Mouse (Mus musculus) myocyte (in vitro differentiated cells): ENCODE results near the gene Synj2.
A peak's percentile ranks its signal among the peaks of the same experiment; 100 is the strongest.

Experiments used
- CEBPB ChIP-seq: IDR thresholded peaks from 2 replicates; pipeline ENCODE4 v1.6.1; 2011; ENCODE audit warnings: mild to moderate bottlenecking, moderate library complexity; ENCODE audit not compliant: poor library complexity, insufficient read depth, severe bottlenecking
- E2F4 ChIP-seq: IDR thresholded peaks from one replicate; pipeline ENCODE4 v1.6.1; 2011; ENCODE audit warnings: mild to moderate bottlenecking, control low read depth, moderate library complexity; ENCODE audit not compliant: insufficient read depth
- MAX ChIP-seq: IDR thresholded peaks from one replicate; pipeline ENCODE4 v1.6.1; 2011; ENCODE audit warnings: low read depth, mild to moderate bottlenecking, control low read depth
- MYOD1 ChIP-seq, 3 experiments: IDR thresholded peaks; one replicate each; pipeline ENCODE4 v1.6.1; 2011; ENCODE audit warnings: control low read depth in 2 of 3, low read depth in 2 of 3, mild to moderate bottlenecking in 2 of 3, moderate library complexity in 1 of 3; ENCODE audit not compliant: insufficient read length in 2 of 3, control insufficient read depth in 1 of 3
- POLR2A ChIP-seq: IDR thresholded peaks from one replicate; pipeline ENCODE4 v1.6.1; 2011; ENCODE audit warnings: low read depth, mild to moderate bottlenecking, control low read depth, moderate library complexity; ENCODE audit not compliant: insufficient read length
- REST ChIP-seq: IDR thresholded peaks from one replicate; pipeline ENCODE4 v1.6.1; 2011; ENCODE audit warnings: mild to moderate bottlenecking, control low read depth, moderate library complexity; ENCODE audit not compliant: insufficient read depth, insufficient read length
- SRF ChIP-seq: IDR thresholded peaks from one replicate; pipeline ENCODE4 v1.6.1; 2011; ENCODE audit warnings: low read depth; ENCODE audit not compliant: control insufficient read depth, insufficient read length
- TCF12 ChIP-seq: IDR thresholded peaks from one replicate; pipeline ENCODE4 v1.6.1; 2011; ENCODE audit warnings: mild to moderate bottlenecking, control low read depth; ENCODE audit not compliant: poor library complexity, insufficient read depth, severe bottlenecking
- USF1 ChIP-seq: IDR thresholded peaks from one replicate; pipeline ENCODE4 v1.6.1; 2011; ENCODE audit warnings: low read depth, mild to moderate bottlenecking, control low read depth, moderate library complexity

DNA sequence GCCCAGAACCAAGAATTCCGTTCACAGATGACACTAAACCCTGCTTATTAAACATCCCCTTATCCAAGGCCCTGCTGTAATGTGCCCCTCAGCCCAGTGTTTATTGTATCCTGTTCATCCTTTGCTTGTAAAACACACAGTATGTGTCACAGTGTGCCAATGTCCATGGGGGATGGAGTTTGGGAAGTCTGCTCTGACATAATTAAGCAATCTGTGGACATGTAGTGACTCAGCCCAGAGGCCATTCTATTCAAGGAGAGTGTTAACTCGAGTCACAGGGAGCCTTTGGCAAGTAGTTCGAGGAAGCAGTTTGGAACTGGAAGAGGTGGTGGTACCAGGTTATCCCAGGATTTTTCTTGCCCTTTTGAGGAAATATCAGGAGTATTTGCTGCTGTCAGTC is 16.0 kb downstream of the Synj2 start:
- no peak for TF ChIP-seq TCF12
- TF ChIP-seq POLR2A: no peak
- TF ChIP-seq MAX: no peak
- TF ChIP-seq USF1: no peak
- TF ChIP-seq MYOD1 (IDR thresholded peaks at IDR 0.05; ENCODE audit: control insufficient read depth in 1 of 3, insufficient read length in 2 of 3, low read depth in 2 of 3): no peak
- TF ChIP-seq CEBPB: peak; percentile 80
- TF ChIP-seq REST: no peak
- no peak for TF ChIP-seq E2F4
- TF ChIP-seq SRF: no peak
